ENCODE assay signal across 8 mouse cellular contexts in the genomic region with DNA sequence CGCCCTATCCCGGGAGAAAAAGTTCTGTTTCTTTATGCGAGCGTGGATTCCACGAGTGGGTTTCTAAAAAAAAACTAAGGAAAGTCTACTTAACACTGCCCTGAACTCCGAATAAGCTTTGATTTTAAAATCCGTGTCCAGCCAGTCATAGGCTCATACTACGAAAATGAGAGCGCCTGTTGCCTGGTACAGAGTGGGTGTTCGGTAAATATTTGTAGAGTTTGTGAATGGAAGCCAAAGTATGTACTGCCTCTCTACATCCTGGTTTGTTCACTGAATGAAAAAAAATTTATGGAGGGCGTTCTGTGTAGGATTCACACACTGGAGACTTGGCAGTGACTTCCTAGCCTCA. TPM values are rescaled to one million over a fixed set of nuclear protein-coding genes. Genes with fewer than 3 reads are reported as not detected.
DNase-seq lines count a peak whose midpoint lies in the region; ATAC-seq and TF ChIP-seq lines count a peak whose summit lies in the region.

No protein-coding gene starts in this region.

- peak overlapping the region; percentile 92 for H3K27ac ChIP-seq in heart, embryonic 10.5 days
- H3K27ac ChIP-seq in CH12.LX (ENCODE audit: insufficient read depth, low read depth) = no peak overlapping the region
- H3K27ac ChIP-seq in forebrain, postnatal 0 days (ENCODE audit: low read depth, low read length) = no peak overlapping the region
- H3K27ac ChIP-seq in lung, postnatal 0 days (ENCODE audit: low read length) = peak overlapping the region; percentile 85

- peak overlapping the region; percentile 90 for H3K4me3 ChIP-seq in heart, embryonic 10.5 days
- peak overlapping the region; percentile 28 to 67 (median 57) for H3K4me3 ChIP-seq in CH12.LX (replicated peaks in 1 of 3; ENCODE audit: low read depth in 2 of 3, low read length in 2 of 3, poor library complexity in 1 of 3)
- peak overlapping the region; percentile 83 for H3K4me3 ChIP-seq in forebrain, postnatal 0 days (ENCODE audit: low read depth, low read length)
- H3K4me3 ChIP-seq in lung, postnatal 0 days (ENCODE audit: low read depth, low read length) = peak overlapping the region; percentile 86

- no peak for DNase-seq in heart, embryonic 10.5 days (ENCODE audit: low spot score)
- no peak for DNase-seq in heart, adult 11 months
- no peak for DNase-seq in CH12.LX (ENCODE audit: extremely low read depth)
- DNase-seq in forebrain, postnatal 0 days = no peak
- peak; percentile 87 for DNase-seq in lung, postnatal 0 days (ENCODE audit: low spot score)
- DNase-seq in layer of hippocampus, adult 11-12 months (ENCODE audit: low spot score) = no peak
- no peak for DNase-seq in urinary bladder, postnatal 25 days (ENCODE audit: low spot score)
- no peak for DNase-seq in embryo, embryonic 9.5 days (ENCODE audit: extremely low spot score)

- H3K36me3 ChIP-seq in heart, embryonic 10.5 days = no peaks in the 10 kb centered on the region
- no peaks in the 10 kb centered on the region for H3K36me3 ChIP-seq in CH12.LX (replicated peaks in 1 of 2; ENCODE audit: control insufficient read depth in 1 of 2, insufficient read depth in 1 of 2, low read length in 1 of 2)
- H3K36me3 ChIP-seq in forebrain, postnatal 0 days (ENCODE audit: insufficient read depth) = no peaks in the 10 kb centered on the region
- no peaks in the 10 kb centered on the region for H3K36me3 ChIP-seq in lung, postnatal 0 days (ENCODE audit: insufficient read depth, low read length)

- H3K4me2 ChIP-seq in CH12.LX (ENCODE audit: insufficient read depth, low read depth, poor library complexity, severe bottlenecking) = peak overlapping the region; percentile 41; the same call in 1 of the 2 replicates
- H3K4me2 ChIP-seq in forebrain, postnatal 0 days (ENCODE audit: low read depth) = peak overlapping the region; percentile 88
- peak overlapping the region; percentile 87 for H3K4me2 ChIP-seq in lung, postnatal 0 days (replicated peaks; ENCODE audit: low read depth, low read length)

- peaks cover 19% of the 10 kb centered on the region for H3K4me1 ChIP-seq in heart, embryonic 10.5 days
- peaks cover 0 to 27% of the 10 kb centered on the region in 2 experiments; a peak in 2 of 4 replicates for H3K4me1 ChIP-seq in CH12.LX (ENCODE audit: control insufficient read depth in 1 of 2, insufficient read depth in 2 of 2)
- H3K4me1 ChIP-seq in forebrain, postnatal 0 days (ENCODE audit: insufficient read depth) = peaks cover 9% of the 10 kb centered on the region
- peaks cover 30% of the 10 kb centered on the region for H3K4me1 ChIP-seq in lung, postnatal 0 days (ENCODE audit: insufficient read depth, low read depth, low read length)

- dilution Hi-C loops in CH12.LX (cut with MboI; ENCODE audit: extremely low pct_ligation_motif_present, extremely low pct_unique_long_range_greater_than_20kb, low sequenced_read_pairs) = no loop called here

- TF ChIP-seq EP300 in CH12.LX (IDR thresholded peaks at IDR 0.05; ENCODE audit: low read length) = no peak
- no peak for TF ChIP-seq EP300 in lung, postnatal 0 days (IDR thresholded peaks at IDR 0.05)

- TF ChIP-seq CTCF in CH12.LX (conservative IDR thresholded peaks at IDR 0.05 in 1 of 2, IDR thresholded peaks at IDR 0.05 in 1 of 2; ENCODE audit: low read depth in 2 of 2, low read length in 2 of 2) = no peak
- TF ChIP-seq CTCF in forebrain, postnatal 0 days (IDR thresholded peaks at IDR 0.05; ENCODE audit: low read depth) = no peak
- no peak for TF ChIP-seq CTCF in lung, postnatal 0 days (IDR thresholded peaks at IDR 0.05)

- H3K9me3 ChIP-seq in heart, embryonic 10.5 days = no peaks in the 10 kb centered on the region
- H3K9me3 ChIP-seq in CH12.LX (replicated peaks; ENCODE audit: low read length) = no peaks in the 10 kb centered on the region
- H3K9me3 ChIP-seq in forebrain, postnatal 0 days (ENCODE audit: low read length) = no peaks in the 10 kb centered on the region
- no peaks in the 10 kb centered on the region for H3K9me3 ChIP-seq in lung, postnatal 0 days (ENCODE audit: low read length)

- no peak for TF ChIP-seq POLR2A in CH12.LX (IDR thresholded peaks at IDR 0.05; ENCODE audit: low read depth, low read length)

- ATAC-seq in forebrain, postnatal 0 days = peak; percentile 7
- peak; percentile 65 for ATAC-seq in lung, postnatal 0 days

- H3K27me3 ChIP-seq in heart, embryonic 10.5 days (ENCODE audit: insufficient read depth, poor library complexity, severe bottlenecking) = no peaks in the 10 kb centered on the region
- H3K27me3 ChIP-seq in CH12.LX (replicated peaks) = no peaks in the 10 kb centered on the region
- H3K27me3 ChIP-seq in forebrain, postnatal 0 days (ENCODE audit: insufficient read depth, low read length) = no peaks in the 10 kb centered on the region
- H3K27me3 ChIP-seq in lung, postnatal 0 days (replicated peaks; ENCODE audit: insufficient read depth, low read length) = no peaks in the 10 kb centered on the region

- no peak for TF ChIP-seq RAD21 in CH12.LX (IDR thresholded peaks at IDR 0.05; ENCODE audit: low read depth, low read length)

- H3K79me2 ChIP-seq in CH12.LX (replicated peaks; ENCODE audit: control insufficient read depth, extremely low read depth, insufficient read depth, poor library complexity, severe bottlenecking) = no peaks in the 10 kb centered on the region

- WGBS in heart, embryonic 10.5 days = 22% methylated on average over 11 of the region's 11 CpGs
- WGBS in forebrain, postnatal 0 days = 8% methylated on average over 11 of the region's 11 CpGs
- 2% methylated on average over 11 of the region's 11 CpGs for WGBS in lung, postnatal 0 days

- peak overlapping the region; percentile 8; the same call in 1 of the 2 replicates for H3K9ac ChIP-seq in CH12.LX (ENCODE audit: insufficient read depth, low read depth)
- peak overlapping the region; percentile 81 for H3K9ac ChIP-seq in forebrain, postnatal 0 days
- H3K9ac ChIP-seq in lung, postnatal 0 days (replicated peaks; ENCODE audit: low read depth) = peak overlapping the region; percentile 66

- in situ Hi-C loops in CH12.LX (cut with MboI; ENCODE audit: low pct_ligation_motif_present, low pct_unique_long_range_greater_than_20kb, low sequenced_read_pairs) = no loop called here

TF ChIP-seq in CH12.LX, 34 proteins besides CTCF, POLR2A, EP300 and RAD21:
- no peak for TF ChIP-seq CHD2 (IDR thresholded peaks at IDR 0.05; ENCODE audit: low read length)
- TF ChIP-seq E2F4 (IDR thresholded peaks at IDR 0.05; ENCODE audit: insufficient replicate concordance, low read depth, low read length) = no peak
- no peak for TF ChIP-seq JUND (conservative IDR thresholded peaks at IDR 0.05; ENCODE audit: low read depth, low read length)
- TF ChIP-seq PAX5 (IDR thresholded peaks at IDR 0.05; ENCODE audit: low read length) = no peak
- TF ChIP-seq MAFK (IDR thresholded peaks at IDR 0.05; ENCODE audit: insufficient replicate concordance, low read length) = no peak
- TF ChIP-seq IRF4 (IDR thresholded peaks at IDR 0.05; ENCODE audit: low read depth, low read length) = no peak
- TF ChIP-seq BHLHE40 (IDR thresholded peaks at IDR 0.05; ENCODE audit: low read depth, low read length) = no peak
- no peak for TF ChIP-seq ZKSCAN1 (IDR thresholded peaks at IDR 0.05; ENCODE audit: borderline replicate concordance, low read depth, low read length)
- TF ChIP-seq UBTF (IDR thresholded peaks at IDR 0.05; ENCODE audit: low read depth, low read length) = no peak
- no peak for TF ChIP-seq MAZ (IDR thresholded peaks at IDR 0.05; ENCODE audit: low read depth, low read length)
- TF ChIP-seq MXI1 (IDR thresholded peaks at IDR 0.05; ENCODE audit: low read depth, low read length) = no peak
- TF ChIP-seq GABPA (IDR thresholded peaks at IDR 0.05; ENCODE audit: insufficient replicate concordance, low read depth, low read length) = no peak
- no peak for TF ChIP-seq MYC (IDR thresholded peaks at IDR 0.05; ENCODE audit: low read depth, low read length)
- no peak for TF ChIP-seq ZMIZ1 (IDR thresholded peaks at IDR 0.05; ENCODE audit: low read depth, low read length)

RNA-seq across cellular contexts. Expression of gene Tbc1d2b, which starts 0.3 kb away (rescaled TPM):
- 7.2 and 8.0 TPM in 2 replicates for polyA plus RNA-seq in heart, embryonic 10.5 days (2016; fragmentation: Nextera tagmentation; extraction: Ambion mirVana)
- total RNA-seq in CH12.LX (2012; rRNA removed) (0.97 and 1.3 TPM in 2 replicates), CH12.LX (2014; rRNA removed) (0.60 and 0.85 TPM in 2 replicates)
- 0.76 and 0.80 TPM in 2 replicates for polyA plus RNA-seq in CH12.LX (2012; ENCODE audit: insufficient read length, low read depth)
- total RNA-seq in forebrain, postnatal 0 days (2014; rRNA removed) = 13.5 and 16.7 TPM in 2 replicates
- polyA plus RNA-seq in forebrain, postnatal 0 days (2015; fragmentation: Nextera tagmentation; extraction: Ambion mirVana) = 3.1 and 4.0 TPM in 2 replicates
- 9.5 and 11.0 TPM in 2 replicates for polyA plus RNA-seq in lung, postnatal 0 days (2015; fragmentation: Nextera tagmentation; extraction: Ambion mirVana)

Comparison
In these comparisons a context has a peak if more than half of its experiments do, and no peak if none do; other contexts are left out.
1. H3K27ac ChIP-seq: peak in heart, embryonic 10.5 days (single experiment) and lung, postnatal 0 days (single experiment); none in CH12.LX (single experiment) and forebrain, postnatal 0 days (single experiment).
2. H3K9ac ChIP-seq: peak in every context shown above with its lines; median percentile 81 in forebrain, postnatal 0 days; 66 in lung, postnatal 0 days; 8 in CH12.LX.
3. Peak in every context shown above with its lines, with median percentiles within 50 percentile points of each other: H3K4me3 ChIP-seq and H3K4me2 ChIP-seq.